Mouse (Mus musculus) liver, adult 2 months (tissue): ENCODE measurements around the gene Gnaq. TPM values are rescaled to one million over a fixed set of nuclear protein-coding genes. Genes with fewer than 3 reads are reported as not detected.

Experiments used
- DNase-seq: peaks from one replicate; pipeline ENCODE4 v3.0.0-alpha.2; 2011; ENCODE audit warnings: low read depth, low spot score; ENCODE audit errors: extremely low read depth
- H3K27ac ChIP-seq: fragments of 200-500 bp; replicated peaks from 2 replicates; pipeline ENCODE4 v1.5.1; 2012; ENCODE audit warnings: low read depth, mild to moderate bottlenecking, control low read depth, inconsistent platforms, low read length; ENCODE audit not compliant: insufficient read depth
- H3K27me3 ChIP-seq: fragments of 200-500 bp; 2 replicates; pipeline ENCODE4 v1.6.1; 2012; ENCODE audit warnings: mild to moderate bottlenecking, moderate library complexity, low read length, inconsistent platforms; ENCODE audit not compliant: control insufficient read depth, insufficient read depth
- H3K36me3 ChIP-seq: fragments of 200-500 bp; 2 replicates; pipeline ENCODE4 v1.6.1; 2012; ENCODE audit warnings: low read length, inconsistent platforms; ENCODE audit not compliant: control insufficient read depth, insufficient read depth
- H3K4me1 ChIP-seq: fragments of 200-500 bp; 2 replicates; pipeline ENCODE4 v1.6.1; 2011; ENCODE audit warnings: low read length; ENCODE audit not compliant: control insufficient read depth, insufficient read depth
- H3K4me3 ChIP-seq: fragments of 200-500 bp; 2 replicates; pipeline ENCODE4 v1.5.1; 2011; ENCODE audit warnings: low read depth, mild to moderate bottlenecking, control low read depth, low read length, moderate library complexity; ENCODE audit not compliant: insufficient read depth
- H3K79me2 ChIP-seq: fragments of 200-500 bp; 2 replicates; pipeline ENCODE4 v1.6.1; 2012; ENCODE audit warnings: inconsistent platforms, mild to moderate bottlenecking, low read length, moderate library complexity; ENCODE audit not compliant: control insufficient read depth, insufficient read depth
- H3K9ac ChIP-seq: fragments of 200-500 bp; 2 replicates; pipeline ENCODE4 v1.6.1; 2012; ENCODE audit warnings: low read depth, mild to moderate bottlenecking, control low read depth, inconsistent platforms, low read length
- CTCF ChIP-seq: fragments of 200-500 bp; IDR thresholded peaks from 2 replicates; pipeline ENCODE4 v1.5.1; 2011; ENCODE audit warnings: low read depth, low read length, control low read depth
- POLR2A ChIP-seq: fragments of 200-500 bp; IDR thresholded peaks from 2 replicates; pipeline ENCODE4 v1.6.1; 2011; ENCODE audit warnings: low read length, control low read depth; ENCODE audit not compliant: insufficient read depth; ENCODE audit errors: extremely low read depth
- WGBS: fragments of 180-500 bp; shearing (Covaris S2); methylation state at CpG from one replicate; pipeline ENCODE4 v1.1.7; 2018; 5-methylcytosine and 5-hydroxymethylcytosine counted together
- polyA plus RNA-seq: library from polyadenylated mRNA; depleted of rRNA; stranded (reverse); fragments of >200 nt; gene quantifications from 2 replicates; pipeline ENCODE4 v1.2.3, GENCODE M21; 2012
- total RNA-seq: library from RNA; depleted of rRNA; stranded (reverse); fragments of >200 nt; gene quantifications from 2 replicates; pipeline ENCODE4 v1.2.3, GENCODE M21; 2014

Gene Gnaq
- total and polyA plus RNA-seq, 2 experiments, result 5.2 to 10.2 TPM

DNA sequence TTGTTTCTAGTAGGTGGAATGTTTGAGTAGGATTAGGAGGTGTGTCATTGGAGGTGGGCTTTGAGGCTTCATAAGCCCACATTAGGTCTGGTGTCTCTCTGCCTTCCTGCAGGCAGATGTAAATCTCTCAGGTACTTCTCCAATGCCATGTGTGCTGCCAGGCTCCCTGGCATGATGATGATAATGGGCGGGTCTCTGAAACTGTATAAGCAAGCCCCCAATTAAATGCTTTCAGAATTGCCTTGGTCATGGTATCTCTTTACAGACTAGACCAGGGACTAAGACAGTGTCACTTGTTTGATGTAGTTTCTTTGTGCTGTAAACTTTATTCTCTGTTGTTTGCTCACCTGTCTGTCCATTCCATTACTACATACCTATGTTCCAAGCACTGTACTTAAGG, 104.4 kb downstream of the Gnaq start:
- H3K27me3 ChIP-seq, result no peaks in the 10 kb centered on the region
- peaks cover 19% of the 10 kb centered on the region for H3K79me2 ChIP-seq
- no peak overlapping the region for H3K27ac ChIP-seq
- TF ChIP-seq POLR2A (no peak), CTCF (no peak)
- no peak for DNase-seq
- H3K36me3 ChIP-seq, result no peaks in the 10 kb centered on the region
- no peak overlapping the region for H3K9ac ChIP-seq
- 100% methylated on average over 1 of the region's 1 CpGs for WGBS
- H3K4me1 ChIP-seq, result no peaks in the 10 kb centered on the region; the same call in 1 of the 2 replicates
- no peak overlapping the region for H3K4me3 ChIP-seq

DNA sequence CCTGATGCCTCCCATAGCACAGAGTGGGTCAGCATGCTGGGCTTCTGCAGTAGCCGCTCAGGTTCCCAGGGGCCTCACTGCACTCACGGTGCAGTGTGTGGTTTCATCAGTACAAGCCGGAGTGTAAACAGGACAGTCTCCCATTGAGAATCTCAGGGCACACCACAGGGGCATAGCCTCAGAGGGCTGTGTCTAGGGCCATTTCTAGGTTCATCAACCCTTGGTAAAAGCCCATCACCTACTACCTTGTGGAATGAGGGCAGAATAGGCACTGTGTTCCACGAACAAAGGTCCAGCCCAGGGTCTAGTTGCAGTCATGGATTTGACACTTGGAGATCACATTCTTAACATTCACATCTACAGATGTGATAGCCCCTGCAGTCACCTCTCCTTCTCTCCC, 105.4 kb downstream of the Gnaq start:
- Histone ChIP-seq H3K27ac (no peak overlapping the region), H3K4me1 (no peaks in the 10 kb centered on the region; the same call in 1 of the 2 replicates), H3K36me3 (no peaks in the 10 kb centered on the region), H3K4me3 (no peak overlapping the region), H3K9ac (no peak overlapping the region), H3K27me3 (no peaks in the 10 kb centered on the region), H3K79me2 (peaks cover 19% of the 10 kb centered on the region)
- no peak for DNase-seq
- 76% methylated on average over 4 of the region's 4 CpGs for WGBS
- TF ChIP-seq CTCF, result no peak
- TF ChIP-seq POLR2A, result no peak

DNA sequence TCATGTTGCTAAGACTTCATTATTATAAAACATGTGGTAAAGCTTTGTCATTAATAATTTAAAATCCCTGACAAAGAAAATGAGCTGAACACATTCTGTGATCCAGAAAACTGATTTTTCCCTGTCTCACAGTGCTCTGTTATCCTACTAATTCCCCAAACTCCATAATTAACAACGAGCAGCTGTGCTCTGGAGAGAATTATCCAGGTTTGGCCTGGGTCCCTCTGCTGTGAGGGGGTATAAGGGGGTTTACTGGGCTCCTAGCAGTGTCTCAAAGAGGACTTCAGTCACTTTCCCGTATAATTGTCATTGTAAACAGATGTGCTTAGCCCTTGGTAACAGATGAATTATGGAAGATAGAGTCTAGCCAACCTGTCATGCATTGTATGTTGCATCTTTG, 105.9 kb downstream of the Gnaq start:
- no peaks in the 10 kb centered on the region; the same call in 1 of the 2 replicates for H3K4me1 ChIP-seq
- no peak overlapping the region for H3K27ac ChIP-seq
- H3K9ac ChIP-seq, result no peak overlapping the region
- H3K27me3 ChIP-seq, result no peaks in the 10 kb centered on the region
- no peak overlapping the region for H3K4me3 ChIP-seq
- H3K79me2 ChIP-seq, result peaks cover 19% of the 10 kb centered on the region
- H3K36me3 ChIP-seq, result no peaks in the 10 kb centered on the region
- no peak for TF ChIP-seq POLR2A
- no peak for TF ChIP-seq CTCF
- no peak for DNase-seq
- WGBS, result 90% methylated on average over 2 of the region's 2 CpGs

GRCm38 (mm10) chr19:16242708-16243107, 110.1 kb downstream of the Gnaq start:
- Histone ChIP-seq H3K79me2 (peaks cover 4% of the 10 kb centered on the region; the same call in 1 of the 2 replicates), H3K9ac (no peak overlapping the region), H3K4me3 (no peak overlapping the region), H3K27me3 (no peaks in the 10 kb centered on the region), H3K36me3 (no peaks in the 10 kb centered on the region; the same call in 1 of the 2 replicates), H3K27ac (no peak overlapping the region), H3K4me1 (no peaks in the 10 kb centered on the region; the same call in 1 of the 2 replicates)
- 86% methylated on average over 3 of the region's 3 CpGs for WGBS
- no peak for TF ChIP-seq POLR2A
- DNase-seq, result no peak

GRCm38 (mm10) chr19:16249025-16249424, 116.4 kb downstream of the Gnaq start:
- Histone ChIP-seq H3K9ac (no peak overlapping the region), H3K27ac (no peak overlapping the region), H3K36me3 (no peaks in the 10 kb centered on the region; the same call in 1 of the 2 replicates), H3K4me3 (no peak overlapping the region), H3K4me1 (no peaks in the 10 kb centered on the region), H3K27me3 (no peaks in the 10 kb centered on the region), H3K79me2 (no peaks in the 10 kb centered on the region)
- DNase-seq, result no peak
- TF ChIP-seq CTCF, result no peak
- no peak for TF ChIP-seq POLR2A
- WGBS, result 96% methylated on average over 2 of the region's 2 CpGs

DNA sequence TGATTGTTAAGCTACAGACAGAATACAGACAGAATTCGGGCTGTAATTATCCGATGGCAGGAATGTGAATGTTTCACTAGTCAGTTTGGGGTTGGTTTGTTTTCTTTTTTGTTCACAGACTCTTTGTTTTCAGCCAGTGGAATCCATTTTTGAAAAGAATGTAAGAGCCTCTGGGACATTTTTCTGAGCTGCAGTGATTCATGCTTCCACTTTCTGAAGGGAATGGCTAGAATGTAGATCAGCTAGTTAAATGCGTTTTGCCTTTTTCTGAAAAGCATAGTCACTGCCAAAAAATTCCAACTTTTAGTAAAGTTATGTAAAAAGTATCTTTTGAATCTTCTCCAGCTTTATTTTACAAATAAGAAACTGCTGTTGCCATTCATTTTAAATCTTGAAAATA, 118.3 kb downstream of the Gnaq start:
- H3K4me3 ChIP-seq, result no peak overlapping the region
- whole genome bisulfite sequencing, result 79% methylated on average over 3 of the region's 3 CpGs
- no peaks in the 10 kb centered on the region for H3K27me3 ChIP-seq
- no peak overlapping the region for H3K27ac ChIP-seq
- DNase-seq, result no peak
- no peaks in the 10 kb centered on the region for H3K79me2 ChIP-seq
- no peaks in the 10 kb centered on the region; the same call in 1 of the 2 replicates for H3K36me3 ChIP-seq
- TF ChIP-seq CTCF (no peak), POLR2A (no peak)
- H3K4me1 ChIP-seq, result peaks cover 10% of the 10 kb centered on the region
- no peak overlapping the region for H3K9ac ChIP-seq
